Mouse (Mus musculus): ENCODE data around the gene Fzd2.

Gene Fzd2

GRCm38 (mm10) chr11:102623876-102624789, 19.9 kb downstream of the Fzd2 start:
- DNase-seq = peak; percentile 94

- DNase-seq = peak; percentile 66
Measured at GRCm38 (mm10) chr11:102624888-102625407, 20.8 kb downstream of the Fzd2 start.

- no peak for DNase-seq
Measured at GRCm38 (mm10) chr11:102627171-102627931, 23.2 kb downstream of the Fzd2 start.

GRCm38 (mm10) chr11:102628529-102628928, 24.3 kb downstream of the Fzd2 start:
- no peak for DNase-seq

- DNase-seq = no peak
Measured at GRCm38 (mm10) chr11:102629375-102629774, 25.2 kb downstream of the Fzd2 start.

GRCm38 (mm10) chr11:102630731-102631130, 26.5 kb downstream of the Fzd2 start:
- peak; percentile 66 for DNase-seq

GRCm38 (mm10) chr11:102631203-102631602, 27.0 kb downstream of the Fzd2 start:
- DNase-seq = peak; percentile 56

- peak; percentile 50 for DNase-seq
Measured at GRCm38 (mm10) chr11:102632725-102633124, 28.5 kb downstream of the Fzd2 start.

- peak; percentile 67 for DNase-seq
Measured at GRCm38 (mm10) chr11:102633379-102633778, 29.2 kb downstream of the Fzd2 start.

- DNase-seq = peak; percentile 55
Measured at GRCm38 (mm10) chr11:102636887-102637286, 32.7 kb downstream of the Fzd2 start.

GRCm38 (mm10) chr11:102643891-102644382, 39.7 kb downstream of the Fzd2 start:
- peak; percentile 68 for DNase-seq

GRCm38 (mm10) chr11:102646226-102646625, 42.0 kb downstream of the Fzd2 start:
- DNase-seq = no peak

- no peak for DNase-seq
Measured at GRCm38 (mm10) chr11:102647885-102648284, 43.7 kb downstream of the Fzd2 start.

GRCm38 (mm10) chr11:102651381-102651780, 47.2 kb downstream of the Fzd2 start:
- peak; percentile 83 for DNase-seq

- DNase-seq = no peak
Measured at GRCm38 (mm10) chr11:102652844-102653243, 48.6 kb downstream of the Fzd2 start.

GRCm38 (mm10) chr11:102655888-102656287, 51.7 kb downstream of the Fzd2 start:
- DNase-seq = no peak

- DNase-seq = no peak
Measured at GRCm38 (mm10) chr11:102656326-102656926, 52.2 kb downstream of the Fzd2 start.

GRCm38 (mm10) chr11:102656931-102657330, 52.7 kb downstream of the Fzd2 start:
- DNase-seq = no peak

Data from embryo, embryonic 11 days (tissue).